Mouse (Mus musculus) right cerebral cortex, postnatal 25 days (tissue): ENCODE measurements at regions not wholly inside any gene's neighbourhood (a gene's known extent, or its start where the extent isn't known, plus 50 kb on each side); places are given as distances from the start of the nearest gene placed in this dataset.

Source experiments
- DNase-seq: peaks from one replicate; pipeline ENCODE4 v3.0.0; 2022

DNA sequence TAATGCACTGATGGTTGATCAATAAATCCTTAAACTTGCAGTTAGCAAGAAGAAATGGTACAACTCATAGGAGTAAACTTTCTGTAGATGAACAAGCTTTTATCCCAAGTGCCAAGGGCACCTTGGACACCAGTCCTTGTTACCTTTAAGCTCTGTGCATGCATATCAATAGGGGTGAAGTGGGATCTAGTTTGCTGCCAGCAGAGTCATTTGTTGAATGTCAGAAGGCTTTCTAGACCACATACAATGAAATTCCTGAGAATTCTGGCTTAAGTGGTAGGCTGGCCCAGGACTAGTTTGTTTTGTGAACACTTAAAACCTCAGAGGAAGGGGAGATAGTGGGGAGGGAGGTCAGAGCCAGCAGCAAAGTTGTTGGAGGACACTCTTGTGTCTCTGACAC is 437.9 kb upstream of the 4930412O13Rik start:
- DNase-seq = no peak

- no peak for DNase-seq
Observed at GRCm38 (mm10) chr2:9445826-9446225, 435.2 kb upstream of the 4930412O13Rik start.

GRCm38 (mm10) chr2:9464413-9464812 is 416.6 kb upstream of the 4930412O13Rik start:
- DNase-seq = peak; percentile 8

DNA sequence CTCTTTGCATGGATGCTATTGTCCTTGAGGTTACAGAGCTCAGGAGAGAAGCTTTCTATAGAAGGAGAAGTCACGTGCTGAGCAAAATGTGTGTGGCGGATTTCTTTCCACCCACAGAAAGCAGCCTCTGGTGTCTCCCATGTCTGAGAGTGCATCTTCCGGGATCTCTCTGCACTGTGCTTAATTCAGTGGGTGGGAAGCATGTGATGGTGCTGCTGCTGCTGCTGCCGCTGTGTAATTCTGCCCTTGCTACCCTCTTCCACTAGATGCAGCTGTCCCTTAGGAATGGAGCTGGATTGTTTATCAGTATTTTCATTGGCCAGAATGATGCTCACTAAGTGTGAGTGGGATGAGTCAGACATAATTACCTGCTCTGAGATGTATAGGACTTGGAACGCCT is 416.2 kb upstream of the 4930412O13Rik start:
- peak; percentile 11 for DNase-seq

- DNase-seq = no peak
Observed at GRCm38 (mm10) chr2:9467573-9467972, 413.5 kb upstream of the 4930412O13Rik start.

GRCm38 (mm10) chr2:9468651-9469050 is 412.4 kb upstream of the 4930412O13Rik start:
- DNase-seq = no peak

- no peak for DNase-seq
Observed at GRCm38 (mm10) chr2:9481678-9482345, 399.2 kb upstream of the 4930412O13Rik start.

DNA sequence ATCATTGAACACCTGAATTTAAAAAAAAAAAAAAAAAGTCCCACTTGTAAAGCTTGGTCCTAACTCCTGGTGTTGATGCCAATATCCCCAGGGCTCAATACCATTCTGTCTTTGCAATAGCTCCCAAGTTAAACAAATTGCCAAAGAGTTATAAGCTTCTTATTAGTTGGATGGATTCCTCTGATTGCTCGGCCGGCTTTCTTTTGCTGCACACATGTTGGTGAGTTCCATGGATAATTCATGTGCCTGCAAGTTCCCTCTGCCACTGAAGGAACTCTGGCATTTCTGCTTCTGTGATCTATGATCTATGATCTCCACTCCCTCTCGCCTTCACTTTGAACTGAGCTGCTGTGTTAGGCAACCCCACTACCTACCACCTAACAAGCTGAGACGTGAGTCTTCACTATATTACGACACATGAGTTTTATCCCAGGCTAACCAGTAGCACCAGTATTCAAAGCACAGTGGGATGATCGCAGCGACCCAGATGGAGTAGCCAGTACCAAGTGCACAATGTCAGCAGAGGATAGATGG is 393.6 kb upstream of the 4930412O13Rik start:
- no peak for DNase-seq

DNA sequence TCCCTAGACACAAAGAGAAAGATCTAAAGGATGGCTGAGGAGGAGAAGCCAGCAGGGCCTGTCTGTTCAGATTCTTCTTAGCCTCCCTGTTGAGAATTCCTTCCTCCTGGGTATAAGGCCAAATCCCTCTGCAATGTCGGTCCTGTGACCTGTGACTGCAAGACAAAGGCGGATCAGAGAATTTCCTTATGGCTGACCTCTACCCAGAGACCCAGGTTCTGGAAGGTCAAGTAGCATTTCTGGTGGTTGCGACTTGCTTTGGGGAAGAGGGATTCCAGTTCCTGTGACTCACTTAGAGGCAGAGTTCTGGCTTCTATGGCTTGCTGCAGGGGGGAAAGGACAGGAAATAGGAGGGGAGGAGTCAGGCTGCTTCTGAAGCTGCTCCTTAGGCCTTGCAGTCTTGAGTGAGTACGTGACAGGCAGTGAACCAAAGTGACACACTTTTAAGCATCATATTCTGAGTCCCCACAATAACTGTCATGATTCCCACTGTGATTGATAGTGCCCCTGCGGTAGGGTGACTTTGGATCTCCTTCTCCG is 387.4 kb upstream of the 4930412O13Rik start:
- no peak for DNase-seq

DNA sequence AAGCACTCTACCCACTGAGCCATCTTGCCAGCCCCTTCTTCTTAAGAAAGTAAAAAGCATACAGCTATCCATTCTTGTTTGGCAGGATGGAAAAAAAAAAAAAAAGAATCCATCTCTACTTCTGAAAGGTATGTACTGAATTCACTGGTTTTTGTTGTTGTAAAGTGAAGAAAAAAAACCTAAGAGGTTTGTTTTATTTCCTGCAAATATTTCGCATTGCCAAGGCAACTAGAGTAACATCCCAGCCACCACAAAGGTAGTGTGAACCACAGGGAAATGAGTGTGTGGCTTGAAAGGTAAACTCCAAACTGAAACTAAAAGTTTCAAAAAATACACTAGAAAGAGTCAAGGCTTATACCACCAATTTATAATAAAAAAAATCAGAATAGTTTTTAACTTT is 361.0 kb upstream of the 4930412O13Rik start:
- no peak for DNase-seq

GRCm38 (mm10) chr2:9525910-9526309 is 355.1 kb upstream of the 4930412O13Rik start:
- DNase-seq = no peak

- no peak for DNase-seq
Observed at GRCm38 (mm10) chr2:9535141-9535658, 345.9 kb upstream of the 4930412O13Rik start.

DNA sequence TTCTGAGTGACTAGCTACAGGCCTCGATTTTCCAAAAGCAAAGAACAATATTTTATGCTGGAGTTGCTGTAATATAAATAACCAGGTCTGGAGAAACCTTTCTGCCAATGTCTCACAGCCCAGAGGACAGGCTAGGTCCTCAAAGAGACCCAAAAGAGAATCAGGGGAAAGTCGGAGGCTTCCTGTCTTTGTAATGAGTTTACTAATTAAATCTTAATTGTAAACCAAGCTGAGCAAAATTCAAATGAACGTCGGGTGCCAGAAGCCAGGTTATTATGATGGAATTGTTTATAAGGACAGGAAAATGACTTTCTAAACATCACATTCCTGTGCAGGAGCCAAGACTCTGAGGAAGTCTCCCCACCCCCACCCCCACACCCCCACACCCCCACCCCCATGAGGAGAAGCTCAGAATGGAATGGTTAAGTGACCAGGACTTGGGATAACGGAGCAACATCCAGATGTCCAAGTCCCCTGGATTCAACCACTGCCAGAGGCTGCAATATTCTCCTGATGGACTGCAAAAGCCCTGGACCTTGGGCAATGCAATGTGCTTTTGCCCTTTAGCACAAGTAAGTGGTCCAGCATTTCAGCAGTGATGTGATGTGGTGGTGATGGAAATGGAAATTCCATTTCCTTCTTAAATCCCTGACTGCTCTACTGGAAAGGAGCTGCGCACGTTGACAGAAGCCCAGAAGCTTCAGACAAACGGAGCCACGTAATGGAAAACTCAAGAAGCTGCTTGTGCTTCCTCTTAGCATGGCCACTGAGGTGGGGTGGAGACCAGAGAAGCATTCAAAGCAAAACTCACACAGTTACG is 333.1 kb upstream of the 4930412O13Rik start:
- DNase-seq = no peak

DNA sequence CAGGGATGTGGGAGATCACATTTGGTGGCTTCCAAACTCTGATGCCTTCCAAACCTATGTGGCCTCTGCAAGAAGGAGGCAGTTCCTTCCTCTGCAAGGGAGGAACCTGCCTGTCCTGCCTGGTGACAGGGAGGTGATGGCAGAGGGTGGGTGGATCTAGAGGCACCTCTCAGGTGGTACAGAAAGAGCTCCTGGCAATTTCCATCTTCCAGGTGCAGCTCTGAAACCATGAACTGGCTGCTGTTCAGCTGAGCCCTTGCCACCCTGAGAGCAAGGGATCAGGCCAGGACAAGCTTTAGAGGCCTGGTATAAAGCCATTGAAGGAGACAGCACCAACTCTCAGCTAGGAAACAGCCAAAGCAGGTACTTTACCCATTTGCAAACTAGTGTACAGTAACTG is 327.7 kb upstream of the 4930412O13Rik start:
- DNase-seq = no peak

- DNase-seq = no peak
Observed at GRCm38 (mm10) chr2:9564487-9565043, 316.5 kb upstream of the 4930412O13Rik start.

DNA sequence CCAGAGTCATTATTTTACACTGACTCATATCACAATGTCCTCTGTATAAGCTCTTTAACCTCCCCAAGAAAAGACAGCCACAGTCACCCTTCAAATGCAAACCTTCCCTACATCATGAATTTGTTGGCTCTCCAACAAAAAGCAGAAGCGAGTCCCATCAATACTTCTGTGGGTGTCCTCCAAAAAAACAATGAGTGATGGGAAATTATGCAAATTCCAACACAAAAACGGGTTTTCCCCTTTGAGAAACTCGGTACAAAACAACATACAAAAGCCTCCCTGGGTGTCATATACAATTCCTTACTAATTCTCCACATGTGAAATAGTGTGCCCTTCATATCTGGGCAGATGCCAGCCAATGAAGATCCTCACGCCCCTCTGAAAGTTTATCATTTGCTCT is 311.8 kb upstream of the 4930412O13Rik start:
- no peak for DNase-seq

DNA sequence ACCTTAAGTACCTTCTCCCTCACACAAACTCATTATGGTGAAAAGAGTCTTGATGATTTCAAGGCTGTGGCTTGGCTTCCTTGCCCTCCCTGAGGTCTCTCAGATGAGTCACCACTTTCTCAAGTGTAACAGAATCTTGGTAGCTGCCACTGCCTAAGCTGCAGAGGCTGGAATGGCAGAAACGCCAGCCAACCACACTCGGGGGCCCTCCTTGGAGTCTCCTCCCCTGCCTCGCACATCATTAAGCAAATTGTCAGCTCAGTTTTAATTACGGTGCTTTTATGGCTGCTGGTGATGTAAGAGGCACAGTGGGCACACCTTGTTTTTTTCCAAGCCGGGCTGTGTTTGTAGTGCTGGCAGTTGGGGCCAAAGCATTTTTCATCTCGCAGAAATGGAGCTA is 306.9 kb upstream of the 4930412O13Rik start:
- DNase-seq = no peak

GRCm38 (mm10) chr2:9574651-9575050 is 306.4 kb upstream of the 4930412O13Rik start:
- no peak for DNase-seq

DNA sequence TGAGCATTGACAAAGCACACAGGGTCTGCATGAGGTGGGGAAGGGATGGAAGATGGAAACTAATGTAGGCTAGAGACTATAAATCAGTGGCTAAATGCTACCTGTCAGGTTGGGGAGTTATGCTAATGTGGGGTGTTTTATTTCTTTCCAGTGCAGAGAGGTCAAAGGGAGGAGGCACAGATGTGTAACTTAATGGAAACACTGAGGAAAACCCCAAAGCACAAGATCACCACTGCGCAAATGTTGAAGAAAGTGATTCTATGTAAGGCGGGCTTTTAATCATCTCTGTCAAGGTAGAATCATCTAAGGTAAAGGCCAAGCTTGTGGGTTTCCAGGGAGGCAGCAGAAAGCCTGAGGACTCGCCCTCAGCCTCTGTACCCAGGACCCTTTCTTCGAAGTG is 303.2 kb upstream of the 4930412O13Rik start:
- DNase-seq = no peak

GRCm38 (mm10) chr2:9587389-9587788 is 293.7 kb upstream of the 4930412O13Rik start:
- DNase-seq = no peak

GRCm38 (mm10) chr2:9589200-9589599 is 291.9 kb upstream of the 4930412O13Rik start:
- DNase-seq = no peak

DNA sequence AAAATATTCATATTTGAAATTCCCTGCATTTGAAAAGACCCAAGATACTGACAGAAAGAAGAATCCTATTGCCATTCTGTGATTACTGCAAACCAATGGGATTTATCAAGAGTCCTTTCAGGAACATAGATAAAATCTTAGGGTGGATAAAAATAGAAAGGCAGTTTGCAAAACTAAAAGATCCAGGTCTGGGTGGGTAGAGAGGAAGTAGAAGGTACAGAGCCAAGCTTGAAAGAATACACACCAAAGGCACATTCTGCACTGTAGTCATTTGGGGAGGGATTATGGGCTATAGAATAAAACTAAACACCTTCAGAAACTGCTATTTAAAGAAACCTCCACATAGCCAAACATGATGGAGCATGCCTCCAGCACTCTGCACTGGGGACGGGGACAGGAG is 288.5 kb upstream of the 4930412O13Rik start:
- no peak for DNase-seq

DNA sequence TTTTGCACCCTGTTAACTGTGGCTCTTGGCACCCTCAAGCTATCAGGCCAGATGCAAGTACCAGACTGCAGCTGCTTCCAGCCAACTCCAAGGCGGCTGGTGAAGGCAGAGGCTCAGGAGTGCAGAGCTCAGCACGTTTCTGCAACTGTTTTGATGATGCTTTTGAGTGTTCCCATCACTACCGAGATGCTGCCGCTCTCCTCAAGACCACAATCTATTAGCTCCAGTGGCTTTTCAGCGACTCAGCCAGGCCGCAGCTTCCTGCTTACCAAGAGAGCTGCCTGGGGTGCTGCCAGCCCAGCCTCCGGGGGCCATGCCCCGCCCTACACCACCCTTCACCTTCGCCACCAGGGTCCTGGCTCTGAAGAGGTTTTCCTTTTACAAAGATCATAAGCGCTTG is 287.1 kb upstream of the 4930412O13Rik start:
- DNase-seq = no peak
